Mouse (Mus musculus) spleen, adult 2 months (tissue): Measurements from ENCODE around the gene Iqcn.

ENCODE experiments used
- CTCF ChIP-seq: fragments of 200-500 bp; IDR thresholded peaks from 2 replicates; pipeline ENCODE4 v1.5.1; 2011; ENCODE audit warnings: mild to moderate bottlenecking, inconsistent platforms; ENCODE audit not compliant: insufficient read depth, insufficient read length, insufficient replicate concordance; ENCODE audit errors: extremely low read depth
- POLR2A ChIP-seq: fragments of 200-500 bp; IDR thresholded peaks from 2 replicates; pipeline ENCODE4 v1.6.1; 2011; ENCODE audit warnings: low read depth, low read length, inconsistent platforms

DNA sequence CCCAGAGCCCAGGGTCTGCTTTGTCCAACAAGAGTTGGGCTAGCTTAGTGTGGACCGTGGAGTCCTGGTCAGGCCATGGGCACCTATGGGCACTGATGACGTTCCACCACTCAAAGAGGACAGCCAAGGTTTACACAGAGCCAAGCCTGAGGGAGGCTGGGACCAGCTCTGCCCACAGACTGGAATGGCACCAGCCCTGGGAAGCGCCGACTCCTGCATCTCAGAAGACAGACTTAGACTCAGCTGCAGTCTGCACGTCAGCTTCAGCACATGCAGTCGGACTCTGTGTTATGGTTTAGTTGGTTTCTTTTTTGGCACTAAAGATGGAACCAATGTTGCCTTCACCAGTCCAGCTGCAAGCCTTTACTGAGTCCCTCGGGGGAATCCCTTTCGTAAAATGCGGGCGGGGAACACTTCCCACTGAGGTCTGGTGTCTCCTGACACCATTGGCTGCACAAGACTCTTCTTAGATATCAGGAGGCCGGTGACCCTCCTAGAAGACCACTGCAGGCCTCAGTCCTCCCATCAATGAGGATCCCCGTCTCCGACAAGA lies 46.9 kb downstream of the Iqcn start:
- no peak for TF ChIP-seq POLR2A
- no peak for TF ChIP-seq CTCF
